Mouse (Mus musculus) ES-Bruce4 (cell line): ENCODE data around the gene Zfp523. TPM values are rescaled to one million over a fixed set of nuclear protein-coding genes. Genes with fewer than 3 reads are reported as not detected.

Source experiments
- H3K27ac ChIP-seq: 2 replicates; pipeline ENCODE4 v1.5.1; 2012; ENCODE audit warnings: low read length, inconsistent platforms; ENCODE audit not compliant: insufficient read depth
- H3K27me3 ChIP-seq: 2 replicates; pipeline ENCODE4 v1.6.1; 2012; ENCODE audit warnings: mild to moderate bottlenecking, low read length, inconsistent platforms; ENCODE audit not compliant: control insufficient read depth, poor library complexity, insufficient read depth, severe bottlenecking
- H3K36me3 ChIP-seq: 2 replicates; pipeline ENCODE4 v1.6.1; 2012; ENCODE audit warnings: inconsistent platforms, mild to moderate bottlenecking, low read length, moderate library complexity; ENCODE audit not compliant: control insufficient read depth, poor library complexity, insufficient read depth, severe bottlenecking
- H3K4me1 ChIP-seq: one replicate; pipeline ENCODE4 v1.8.1; 2011; ENCODE audit warnings: low read length; ENCODE audit not compliant: control insufficient read depth, insufficient read depth
- H3K4me3 ChIP-seq: 2 replicates; pipeline ENCODE4 v1.5.1; 2011; ENCODE audit warnings: low read depth, mild to moderate bottlenecking, low read length
- H3K9ac ChIP-seq: 2 replicates; pipeline ENCODE4 v1.6.1; 2012; ENCODE audit warnings: low read depth, mild to moderate bottlenecking, inconsistent platforms; ENCODE audit not compliant: poor library complexity, severe bottlenecking
- H3K9me3 ChIP-seq: replicated peaks from 2 replicates; pipeline ENCODE4 v1.6.1; 2012; ENCODE audit warnings: mild to moderate bottlenecking, low read length, inconsistent platforms; ENCODE audit not compliant: control insufficient read depth, poor library complexity, insufficient read depth, severe bottlenecking
- CTCF ChIP-seq: IDR thresholded peaks from one replicate; pipeline ENCODE4 v1.8.1; 2011; ENCODE audit warnings: low read depth, low read length
- EP300 ChIP-seq: IDR thresholded peaks from 2 replicates; pipeline ENCODE4 v1.6.1; 2011; ENCODE audit warnings: low read depth, low read length; ENCODE audit not compliant: insufficient read depth
- POLR2A ChIP-seq: IDR thresholded peaks from one replicate; pipeline ENCODE4 v1.8.1; 2011; ENCODE audit warnings: low read length; ENCODE audit not compliant: insufficient read depth
- polyA plus RNA-seq: library from polyadenylated mRNA; stranded (reverse); fragments of >200 nt; gene quantifications from 2 replicates; pipeline ENCODE4 v1.2.4, GENCODE M21; 2011; ENCODE audit warnings: low read depth; ENCODE audit not compliant: missing spikeins, insufficient read depth, insufficient read length

Gene Zfp523
- polyA plus RNA-seq, 1 experiment: 16.6 TPM

GRCm38 (mm10) chr17:28205443-28205842 lies 28.5 kb downstream of the Zfp523 start:
- Histone ChIP-seq H3K36me3 (no peaks in the 10 kb centered on the region), H3K9ac (no peak overlapping the region), H3K4me3 (no peak overlapping the region), H3K27me3 (no peaks in the 10 kb centered on the region), H3K4me1 (no peaks in the 10 kb centered on the region), H3K27ac (no peak overlapping the region), H3K9me3 (no peaks in the 10 kb centered on the region)
- TF ChIP-seq CTCF (no peak), POLR2A (no peak)

GRCm38 (mm10) chr17:28207092-28207491 lies 30.2 kb downstream of the Zfp523 start:
- Histone ChIP-seq H3K4me1 (no peaks in the 10 kb centered on the region), H3K36me3 (no peaks in the 10 kb centered on the region), H3K9ac (peak overlapping the region; percentile 73), H3K27ac (peak overlapping the region; percentile 52), H3K4me3 (peak overlapping the region; percentile 19; the same call in 1 of the 2 replicates), H3K9me3 (no peaks in the 10 kb centered on the region), H3K27me3 (no peaks in the 10 kb centered on the region)
- TF ChIP-seq EP300 (no peak), POLR2A (no peak), CTCF (no peak)

GRCm38 (mm10) chr17:28207591-28208313 lies 30.8 kb downstream of the Zfp523 start, which contains the start of gene Def6:
Gene Def6, plus strand, starts transcription at chr17:28207778.
- H3K9me3 ChIP-seq: no peaks in the 10 kb centered on the region
- no peaks in the 10 kb centered on the region for H3K27me3 ChIP-seq
- peaks cover 3% of the 10 kb centered on the region for H3K4me1 ChIP-seq
- no peaks in the 10 kb centered on the region for H3K36me3 ChIP-seq
- peak within 1 kb of the TSS; percentile 73 for H3K9ac ChIP-seq
- peak within 1 kb of the TSS; percentile 52 for H3K27ac ChIP-seq
- TF ChIP-seq POLR2A: peak; percentile 77
- TF ChIP-seq CTCF: peak; percentile 71
- TF ChIP-seq EP300: peak; percentile 72; the same call in 1 of the 2 replicates
- peak within 1 kb of the TSS; percentile 73 for H3K4me3 ChIP-seq

GRCm38 (mm10) chr17:28208314-28208612 lies 31.3 kb downstream of the Zfp523 start:
- H3K4me3 ChIP-seq: peak overlapping the region; percentile 73
- peak overlapping the region; percentile 7 for H3K27ac ChIP-seq
- peaks cover 3% of the 10 kb centered on the region for H3K4me1 ChIP-seq
- H3K36me3 ChIP-seq: no peaks in the 10 kb centered on the region
- H3K27me3 ChIP-seq: no peaks in the 10 kb centered on the region
- peak overlapping the region; percentile 73 for H3K9ac ChIP-seq
- TF ChIP-seq CTCF (no peak), POLR2A (no peak), EP300 (no peak)
- H3K9me3 ChIP-seq: no peaks in the 10 kb centered on the region

GRCm38 (mm10) chr17:28209457-28210110 lies 32.7 kb downstream of the Zfp523 start:
- Histone ChIP-seq H3K4me1 (peaks cover 3% of the 10 kb centered on the region), H3K27ac (no peak overlapping the region), H3K4me3 (no peak overlapping the region), H3K9ac (no peak overlapping the region), H3K36me3 (no peaks in the 10 kb centered on the region), H3K27me3 (no peaks in the 10 kb centered on the region), H3K9me3 (no peaks in the 10 kb centered on the region)
- TF ChIP-seq CTCF: no peak

GRCm38 (mm10) chr17:28211921-28212341 lies 35.0 kb downstream of the Zfp523 start:
- Histone ChIP-seq H3K36me3 (no peaks in the 10 kb centered on the region), H3K4me3 (no peak overlapping the region), H3K9ac (no peak overlapping the region), H3K27ac (peak overlapping the region; percentile 74), H3K4me1 (peaks cover 3% of the 10 kb centered on the region), H3K9me3 (no peaks in the 10 kb centered on the region), H3K27me3 (no peaks in the 10 kb centered on the region)
- TF ChIP-seq CTCF: no peak
- no peak for TF ChIP-seq POLR2A
- no peak for TF ChIP-seq EP300
